Mouse (Mus musculus) testis, adult 10 weeks (tissue): ENCODE results near the gene Ets2. TPM values are rescaled to one million over a fixed set of nuclear protein-coding genes. Genes with fewer than 3 reads are reported as not detected.

Experiments
- polyA plus RNA-seq: library from polyadenylated mRNA; stranded (reverse); fragments of 350-450 nt; fragmentation: Illumina TruSeq; extraction: RNeasy Lipid Tissue Mini Kit (QIAGEN cat#74804); gene quantifications from one replicate; pipeline ENCODE4 v1.2.3, GENCODE M21; 2014; ENCODE audit warnings: low read depth, low replicate concordance

Ets2 gene
- polyA plus RNA-seq, result 1.2 TPM

GRCm38 (mm10) chr16:95701802-95702561 lies at the start of gene Ets2:
TSS of gene Ets2 (plus strand) at chr16:95702075.

Other genes starting within 250 kb of the Ets2 start
- 0.73 TPM for gene Erg, start 115.5 kb upstream of the Ets2 start, polyA plus RNA-seq